ENCODE assay signal across 8 mouse cellular contexts in genomic region chr8:84185117-84185516, GRCm38 (mm10). TPM values are rescaled to one million over a fixed set of nuclear protein-coding genes. Genes with fewer than 3 reads are reported as not detected.
DNase-seq lines count a peak whose midpoint lies in the region; ATAC-seq and TF ChIP-seq lines count a peak whose summit lies in the region.

Nanos3 (minus strand) TSS chr8:84185217.

- TF ChIP-seq POLR2A in liver, adult 2 months (IDR thresholded peaks at IDR 0.05; ENCODE audit: extremely low read depth, insufficient read depth, low read length): no peak

- WGBS in liver, adult 2 months: 97% methylated on average over 7 of the region's 7 CpGs
- 90% methylated on average over 7 of the region's 7 CpGs for WGBS in embryonic facial prominence, embryonic 14.5 days
- 96% methylated on average over 7 of the region's 7 CpGs for WGBS in intestine, embryonic 16.5 days
- 96% methylated on average over 7 of the region's 7 CpGs for WGBS in neural tube, embryonic 14.5 days

- no peak within 1 kb of the TSS for H3K9ac ChIP-seq in liver, adult 2 months (ENCODE audit: low read depth, low read length)
- peak within 1 kb of the TSS; percentile 98 for H3K9ac ChIP-seq in embryonic facial prominence, embryonic 14.5 days (ENCODE audit: low read depth, low read length)
- peak within 1 kb of the TSS; percentile 93 for H3K9ac ChIP-seq in intestine, embryonic 16.5 days (ENCODE audit: low read depth, low read length)
- H3K9ac ChIP-seq in neural tube, embryonic 14.5 days (replicated peaks; ENCODE audit: low read depth, low read length): peak within 1 kb of the TSS; percentile 99

- no peak for TF ChIP-seq CTCF in liver, adult 2 months (IDR thresholded peaks at IDR 0.05; ENCODE audit: low read depth, low read length)

- H3K4me1 ChIP-seq in liver, adult 2 months (ENCODE audit: control insufficient read depth, insufficient read depth, low read length): no peaks in the 10 kb centered on the region
- H3K4me1 ChIP-seq in embryonic facial prominence, embryonic 14.5 days (ENCODE audit: control insufficient read depth, insufficient read depth, low read length): peaks cover 37% of the 10 kb centered on the region
- peaks cover 29% of the 10 kb centered on the region for H3K4me1 ChIP-seq in intestine, embryonic 16.5 days (ENCODE audit: control insufficient read depth, insufficient read depth, low read length)
- peaks cover 26% of the 10 kb centered on the region for H3K4me1 ChIP-seq in neural tube, embryonic 14.5 days (ENCODE audit: control insufficient read depth, insufficient read depth, low read length)

- peaks cover 11% of the 10 kb centered on the region; the same call in 1 of the 2 replicates for H3K27me3 ChIP-seq in liver, adult 2 months (ENCODE audit: control insufficient read depth, insufficient read depth, low read length)
- no peaks in the 10 kb centered on the region for H3K27me3 ChIP-seq in embryonic facial prominence, embryonic 14.5 days (replicated peaks; ENCODE audit: control insufficient read depth, insufficient read depth, low read length)
- H3K27me3 ChIP-seq in intestine, embryonic 16.5 days (replicated peaks; ENCODE audit: control insufficient read depth, insufficient read depth, low read length): no peaks in the 10 kb centered on the region
- no peaks in the 10 kb centered on the region for H3K27me3 ChIP-seq in neural tube, embryonic 14.5 days (ENCODE audit: control insufficient read depth, insufficient read depth, low read length)

- H3K36me3 ChIP-seq in liver, adult 2 months (ENCODE audit: control insufficient read depth, insufficient read depth, low read length): no peaks in the 10 kb centered on the region
- H3K36me3 ChIP-seq in embryonic facial prominence, embryonic 14.5 days (ENCODE audit: control insufficient read depth, insufficient read depth, low read length): no peaks in the 10 kb centered on the region
- no peaks in the 10 kb centered on the region for H3K36me3 ChIP-seq in intestine, embryonic 16.5 days (ENCODE audit: control insufficient read depth, insufficient read depth, low read length)
- no peaks in the 10 kb centered on the region for H3K36me3 ChIP-seq in neural tube, embryonic 14.5 days (ENCODE audit: control insufficient read depth, insufficient read depth, low read length)

- no peak for DNase-seq in liver, adult 2 months (ENCODE audit: extremely low read depth, low read depth, low spot score)
- DNase-seq in liver: no peak
- DNase-seq in embryonic facial prominence, embryonic 14.5 days (ENCODE audit: low spot score): no peak
- no peak for DNase-seq in adrenal gland, postnatal 14 days
- no peak for DNase-seq in left cerebral cortex, adult 18-20 months (ENCODE audit: low spot score in 2 of 2)
- DNase-seq in urinary bladder, postnatal 36 days (ENCODE audit: low spot score in 2 of 2): no peak

- H3K9me3 ChIP-seq in embryonic facial prominence, embryonic 14.5 days (ENCODE audit: control insufficient read depth, low read length): no peaks in the 10 kb centered on the region
- no peaks in the 10 kb centered on the region for H3K9me3 ChIP-seq in intestine, embryonic 16.5 days (ENCODE audit: control insufficient read depth, low read length)
- H3K9me3 ChIP-seq in neural tube, embryonic 14.5 days (ENCODE audit: control insufficient read depth, low read length): no peaks in the 10 kb centered on the region

- no peak within 1 kb of the TSS for H3K27ac ChIP-seq in liver, adult 2 months (replicated peaks; ENCODE audit: insufficient read depth, low read depth, low read length)
- H3K27ac ChIP-seq in embryonic facial prominence, embryonic 14.5 days (replicated peaks; ENCODE audit: low read depth, low read length): peak within 1 kb of the TSS; percentile 94
- 0 out of 2 replicates have a peak within 1 kb of the TSS, but pooled peaks have one; percentile 81 for H3K27ac ChIP-seq in intestine, embryonic 16.5 days (ENCODE audit: low read length)
- peak within 1 kb of the TSS; percentile 97 for H3K27ac ChIP-seq in neural tube, embryonic 14.5 days (ENCODE audit: low read depth, low read length)

- H3K79me2 ChIP-seq in liver, adult 2 months (ENCODE audit: control insufficient read depth, insufficient read depth, low read length): no peaks in the 10 kb centered on the region

- H3K4me3 ChIP-seq in liver, adult 2 months (ENCODE audit: insufficient read depth, low read depth, low read length): peak within 1 kb of the TSS; percentile 47; the same call in 1 of the 2 replicates
- H3K4me3 ChIP-seq in embryonic facial prominence, embryonic 14.5 days (ENCODE audit: low read depth, low read length): peak within 1 kb of the TSS; percentile 88
- H3K4me3 ChIP-seq in intestine, embryonic 16.5 days (ENCODE audit: low read length): peak within 1 kb of the TSS; percentile 76
- peak within 1 kb of the TSS; percentile 79 for H3K4me3 ChIP-seq in neural tube, embryonic 14.5 days (ENCODE audit: low read depth, low read length)

- peak within 1 kb of the TSS; percentile 90 for H3K4me2 ChIP-seq in embryonic facial prominence, embryonic 14.5 days (ENCODE audit: low read depth, low read length)
- H3K4me2 ChIP-seq in intestine, embryonic 16.5 days (ENCODE audit: low read depth, low read length): peak within 1 kb of the TSS; percentile 94
- peak within 1 kb of the TSS; percentile 90 for H3K4me2 ChIP-seq in neural tube, embryonic 14.5 days (ENCODE audit: low read depth, low read length)

- ATAC-seq in embryonic facial prominence, embryonic 14.5 days (ENCODE audit: low read depth): no peak
- ATAC-seq in intestine, embryonic 16.5 days: no peak
- no peak for ATAC-seq in neural tube, embryonic 14.5 days (ENCODE audit: low read depth)

RNA-seq across cellular contexts. Expression of gene Nanos3, which starts in this region (rescaled TPM):
- not detected in 2 replicates for total RNA-seq in liver, adult 2 months (2014; rRNA removed)
- not detected in 2 replicates for polyA plus RNA-seq in liver, adult 2 months (2012; rRNA removed)
- polyA plus RNA-seq in embryonic facial prominence, embryonic 14.5 days (2014; fragmentation: Nextera tagmentation; extraction: Ambion mirVana): 3.0 and 4.5 TPM in 2 replicates
- 0.89 and 1.3 TPM in 2 replicates for polyA plus RNA-seq in intestine, embryonic 16.5 days (2015; fragmentation: Nextera tagmentation; extraction: Ambion mirVana)
- 12.4 and 12.5 TPM in 2 replicates for polyA plus RNA-seq in neural tube, embryonic 14.5 days (2014; fragmentation: Nextera tagmentation; extraction: Ambion mirVana)
- 0.67 and 1.2 TPM in 2 replicates for total RNA-seq in adrenal gland, postnatal 14 days (2021)
- 1 to 10 TPM in 1 of 2 experiments, under 1 TPM in 1; 0.70 to 2.0 TPM for total RNA-seq in left cerebral cortex, adult 18-20 months (2021)
